Mouse (Mus musculus): ENCODE data around the gene Rnf144b. TPM values are rescaled to one million over a fixed set of nuclear protein-coding genes. Genes with fewer than 3 reads are reported as not detected.

The Rnf144b gene
- polyA plus RNA-seq (2015; fragmentation: Illumina TruSeq; extraction: RNeasy Lipid Tissue Mini Kit (QIAGEN cat#74804); ENCODE audit: insufficient read depth, low replicate concordance) = 11.5 TPM

GRCm38 (mm10) chr13:47122537-47123430, at the start of gene Rnf144b:
Rnf144b (plus strand) TSS chr13:47122656.

GRCm38 (mm10) chr13:47105711-47106579, 16.5 kb upstream of the Rnf144b start, which contains the start of gene Dek:
Dek (minus strand) TSS chr13:47106201.

Other genes starting within 250 kb of the Rnf144b start
- 11.9 TPM for gene Kif13a, start 192.8 kb upstream of the Rnf144b start, polyA plus RNA-seq (2015; fragmentation: Illumina TruSeq; extraction: RNeasy Lipid Tissue Mini Kit (QIAGEN cat#74804); ENCODE audit: insufficient read depth, low replicate concordance)
- 1.1 TPM for gene Nhlrc1, start 107.8 kb upstream of the Rnf144b start, polyA plus RNA-seq (2015; fragmentation: Illumina TruSeq; extraction: RNeasy Lipid Tissue Mini Kit (QIAGEN cat#74804); ENCODE audit: insufficient read depth, low replicate concordance)
- gene Kdm1b, start 79.2 kb upstream of the Rnf144b start, polyA plus RNA-seq (2015; fragmentation: Illumina TruSeq; extraction: RNeasy Lipid Tissue Mini Kit (QIAGEN cat#74804); ENCODE audit: insufficient read depth, low replicate concordance) = 35.0 TPM
- 7.9 TPM for gene Tpmt, start 77.9 kb upstream of the Rnf144b start, polyA plus RNA-seq (2015; fragmentation: Illumina TruSeq; extraction: RNeasy Lipid Tissue Mini Kit (QIAGEN cat#74804); ENCODE audit: insufficient read depth, low replicate concordance)
- gene Dek, start 16.5 kb upstream of the Rnf144b start, polyA plus RNA-seq (2015; fragmentation: Illumina TruSeq; extraction: RNeasy Lipid Tissue Mini Kit (QIAGEN cat#74804); ENCODE audit: insufficient read depth, low replicate concordance) = 244 TPM